Comparison of ENCODE assay signal across 8 mouse cellular contexts in the genomic region with DNA sequence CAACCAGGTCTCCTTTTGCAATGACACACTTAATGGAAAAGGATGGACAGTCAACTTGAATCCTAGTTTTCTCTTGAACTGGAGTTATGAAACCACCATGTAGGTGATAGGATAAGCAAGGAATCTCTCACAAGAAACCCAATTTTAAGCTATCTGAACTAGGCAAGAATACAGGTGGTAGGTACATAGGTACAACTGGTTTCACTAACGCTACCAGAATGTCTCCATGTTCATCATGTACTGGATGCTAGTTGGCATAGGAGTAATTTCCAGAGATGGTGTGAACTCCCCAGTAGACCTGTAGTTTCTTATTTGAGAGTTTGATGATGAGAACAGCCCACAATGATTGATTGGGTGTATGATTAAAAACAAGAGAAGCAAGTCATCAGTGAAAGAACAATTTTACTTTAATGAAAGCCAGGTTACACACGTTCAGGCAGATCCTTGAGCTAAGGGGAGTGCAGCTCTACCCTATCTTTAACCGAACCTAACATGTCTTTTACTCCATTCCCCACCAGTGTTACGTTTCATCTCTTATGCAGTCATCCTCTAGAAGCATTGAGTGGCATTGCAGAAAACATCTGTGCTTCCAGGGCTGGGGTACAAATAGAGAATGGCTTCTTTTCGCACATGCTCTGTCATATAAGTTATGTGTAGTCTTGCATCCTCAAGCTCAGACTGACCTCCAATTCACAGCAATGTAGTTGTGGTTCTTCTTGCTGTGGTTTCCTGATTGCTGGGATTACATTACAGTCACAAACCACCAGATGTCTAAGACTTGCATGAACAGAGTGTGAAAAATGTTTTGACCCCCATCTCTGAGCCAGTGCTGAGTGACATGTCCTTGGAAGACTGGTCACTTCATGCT. TPM values are rescaled to one million over a fixed set of nuclear protein-coding genes. Genes with fewer than 3 reads are reported as not detected.
DNase-seq lines count a peak whose midpoint lies in the region; ATAC-seq and TF ChIP-seq lines count a peak whose summit lies in the region.

No protein-coding gene starts in this region.

- H3K4me3 ChIP-seq in lung, embryonic 15.5 days: peak overlapping the region; percentile 61
- peak overlapping the region; percentile 71 for H3K4me3 ChIP-seq in embryonic facial prominence, embryonic 10.5 days
- peak overlapping the region; percentile 65 for H3K4me3 ChIP-seq in intestine, postnatal 0 days (ENCODE audit: low read depth, low read length)
- peak overlapping the region; percentile 69 for H3K4me3 ChIP-seq in neural tube, embryonic 13.5 days

- peak overlapping the region; percentile 68 for H3K4me2 ChIP-seq in lung, embryonic 15.5 days
- H3K4me2 ChIP-seq in intestine, postnatal 0 days (replicated peaks; ENCODE audit: low read depth): peak overlapping the region; percentile 69
- peak overlapping the region; percentile 93 for H3K4me2 ChIP-seq in neural tube, embryonic 13.5 days

- peaks cover 40% of the 10 kb centered on the region for H3K36me3 ChIP-seq in lung, embryonic 15.5 days
- H3K36me3 ChIP-seq in embryonic facial prominence, embryonic 10.5 days (replicated peaks): peaks cover 59% of the 10 kb centered on the region
- peaks cover 37% of the 10 kb centered on the region for H3K36me3 ChIP-seq in intestine, postnatal 0 days (ENCODE audit: control insufficient read depth, insufficient read depth)
- H3K36me3 ChIP-seq in neural tube, embryonic 13.5 days: peaks cover 51% of the 10 kb centered on the region

- no peaks in the 10 kb centered on the region for H3K9me3 ChIP-seq in lung, embryonic 15.5 days
- H3K9me3 ChIP-seq in embryonic facial prominence, embryonic 10.5 days: no peaks in the 10 kb centered on the region
- no peaks in the 10 kb centered on the region for H3K9me3 ChIP-seq in intestine, postnatal 0 days (ENCODE audit: control insufficient read depth)
- H3K9me3 ChIP-seq in neural tube, embryonic 13.5 days: no peaks in the 10 kb centered on the region

- H3K4me1 ChIP-seq in lung, embryonic 15.5 days: peaks cover 32% of the 10 kb centered on the region
- peaks cover 34% of the 10 kb centered on the region for H3K4me1 ChIP-seq in embryonic facial prominence, embryonic 10.5 days
- 0 out of 2 replicates have a peak, but pooled peaks cover 2% of the 10 kb centered on the region for H3K4me1 ChIP-seq in intestine, postnatal 0 days (replicated peaks; ENCODE audit: control insufficient read depth, insufficient read depth, low read length)
- H3K4me1 ChIP-seq in neural tube, embryonic 13.5 days (replicated peaks): peaks cover 42% of the 10 kb centered on the region

- no peaks in the 10 kb centered on the region for H3K27me3 ChIP-seq in lung, embryonic 15.5 days
- no peaks in the 10 kb centered on the region for H3K27me3 ChIP-seq in embryonic facial prominence, embryonic 10.5 days (replicated peaks; ENCODE audit: low read depth, poor library complexity, severe bottlenecking)
- no peaks in the 10 kb centered on the region for H3K27me3 ChIP-seq in intestine, postnatal 0 days (replicated peaks; ENCODE audit: control insufficient read depth, insufficient read depth, low read length)
- H3K27me3 ChIP-seq in neural tube, embryonic 13.5 days: no peaks in the 10 kb centered on the region

- 32% methylated on average over 5 of the region's 5 CpGs for WGBS in lung, embryonic 15.5 days
- 50% methylated on average over 5 of the region's 5 CpGs for WGBS in embryonic facial prominence, embryonic 10.5 days
- 33% methylated on average over 5 of the region's 5 CpGs for WGBS in intestine, postnatal 0 days
- WGBS in neural tube, embryonic 13.5 days: 41% methylated on average over 5 of the region's 5 CpGs

- no peak for TF ChIP-seq CTCF in intestine, postnatal 0 days (IDR thresholded peaks at IDR 0.05; ENCODE audit: low read depth)

- no peak for ATAC-seq in lung, embryonic 15.5 days (ENCODE audit: borderline replicate concordance, extremely low read depth, low FRiP score, low TSS enrichment)
- no peak for ATAC-seq in intestine, postnatal 0 days
- no peak for ATAC-seq in neural tube, embryonic 13.5 days (ENCODE audit: low read depth)

- DNase-seq in lung, postnatal 10 days: no peak
- peak; percentile 22 for DNase-seq in embryonic facial prominence, embryonic 10.5 days (ENCODE audit: low spot score)
- DNase-seq in cerebellum, postnatal 25 days: no peak
- no peak for DNase-seq in cerebellum, adult 11 months
- DNase-seq in c-Kit-positive CD71-positive TER-119-positive erythroid progenitor cells, embryonic 14.5 days (ENCODE audit: low spot score): no peak

- peak overlapping the region; percentile 86; the same call in 1 of the 2 replicates for H3K9ac ChIP-seq in lung, embryonic 15.5 days
- no peak overlapping the region for H3K9ac ChIP-seq in intestine, postnatal 0 days (ENCODE audit: low read depth, low read length)
- H3K9ac ChIP-seq in neural tube, embryonic 13.5 days: peak overlapping the region; percentile 91

- H3K27ac ChIP-seq in lung, embryonic 15.5 days: no peak overlapping the region
- H3K27ac ChIP-seq in embryonic facial prominence, embryonic 10.5 days (replicated peaks): peak overlapping the region; percentile 99
- H3K27ac ChIP-seq in intestine, postnatal 0 days (ENCODE audit: low read depth, low read length): peak overlapping the region; percentile 57
- H3K27ac ChIP-seq in neural tube, embryonic 13.5 days (replicated peaks): peak overlapping the region; percentile 100

RNA-seq across cellular contexts. Expression of a gene that starts 2.0 kb away (rescaled TPM):
- 124 TPM in 2 replicates for polyA plus RNA-seq in lung, embryonic 15.5 days (2015; fragmentation: Nextera tagmentation; extraction: Ambion mirVana)
- polyA plus RNA-seq in embryonic facial prominence, embryonic 10.5 days (2016; fragmentation: Nextera tagmentation; extraction: Ambion mirVana): 72.9 and 76.9 TPM in 2 replicates
- 146 and 148 TPM in 2 replicates for polyA plus RNA-seq in intestine, postnatal 0 days (2015; fragmentation: Nextera tagmentation; extraction: Ambion mirVana)
- polyA plus RNA-seq in neural tube, embryonic 13.5 days (2015; fragmentation: Nextera tagmentation; extraction: Ambion mirVana): 133 and 138 TPM in 2 replicates

RNA-seq across cellular contexts. Expression of a gene that starts 16.6 kb away (rescaled TPM):
- 411 and 443 TPM in 2 replicates for polyA plus RNA-seq in lung, embryonic 15.5 days (2015; fragmentation: Nextera tagmentation; extraction: Ambion mirVana)
- 455 and 483 TPM in 2 replicates for polyA plus RNA-seq in embryonic facial prominence, embryonic 10.5 days (2016; fragmentation: Nextera tagmentation; extraction: Ambion mirVana)
- polyA plus RNA-seq in intestine, postnatal 0 days (2015; fragmentation: Nextera tagmentation; extraction: Ambion mirVana): 131 TPM in 2 replicates
- 295 and 366 TPM in 2 replicates for polyA plus RNA-seq in neural tube, embryonic 13.5 days (2015; fragmentation: Nextera tagmentation; extraction: Ambion mirVana)
